Mouse (Mus musculus): Measurements from ENCODE around the gene Jag1. TPM values are rescaled to one million over a fixed set of nuclear protein-coding genes. Genes with fewer than 3 reads are reported as not detected.

Gene Jag1
- polyA plus RNA-seq, 1 experiment from 2014 or later = 35.2 TPM

Other genes with a start within 250 kb of the Jag1 start
- 21.6 and 42.9 TPM in 2 replicates for gene AL731706.2, start 231.0 kb downstream of the Jag1 start, polyA plus RNA-seq (2015; fragmentation: Nextera tagmentation; extraction: Ambion mirVana)
- gene Slx4ip, start 225.4 kb downstream of the Jag1 start, polyA plus RNA-seq (2015; fragmentation: Nextera tagmentation; extraction: Ambion mirVana) = 5.5 and 6.5 TPM in 2 replicates
- gene AL731706.1, start 225.3 kb downstream of the Jag1 start, polyA plus RNA-seq (2015; fragmentation: Nextera tagmentation; extraction: Ambion mirVana) = 27.3 and 33.6 TPM in 2 replicates
- 12.5 and 13.9 TPM in 2 replicates for gene Mkks, start 225.3 kb downstream of the Jag1 start, polyA plus RNA-seq (2015; fragmentation: Nextera tagmentation; extraction: Ambion mirVana)

All from limb, embryonic 15.5 days (tissue).